Mouse (Mus musculus): ENCODE measurements around the gene Agtr1b.

DNA sequence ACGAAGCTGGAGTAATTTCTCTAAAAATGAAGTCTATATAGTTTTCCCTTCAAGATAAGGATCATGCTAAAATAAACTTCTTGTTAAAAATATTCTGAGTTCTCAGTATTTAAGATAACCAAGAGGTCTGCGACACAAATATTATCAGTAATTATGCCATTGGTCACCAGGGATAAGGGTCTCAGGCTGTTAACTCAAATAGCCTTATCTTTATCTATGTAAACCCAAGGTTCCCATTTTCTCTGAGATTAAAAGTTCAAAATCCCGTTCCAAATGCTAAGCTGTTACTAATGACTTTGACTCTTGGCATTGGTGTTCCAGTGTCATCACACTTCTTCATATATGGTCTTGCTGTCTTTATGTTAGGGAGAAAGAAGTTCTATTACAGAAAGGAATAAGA, 71.4 kb downstream of the Agtr1b start:
- no peak for TF ChIP-seq CTCF (IDR thresholded peaks at IDR 0.05; ENCODE audit: low read depth)
- no peak for TF ChIP-seq EP300 (IDR thresholded peaks at IDR 0.05; ENCODE audit: low read depth)

All from liver, embryonic 14.5 days (tissue).